Mouse (Mus musculus) lung, postnatal 0 days (tissue): ENCODE data around the gene Rep15. TPM values are rescaled to one million over a fixed set of nuclear protein-coding genes. Genes with fewer than 3 reads are reported as not detected.

ENCODE experiments used
- ATAC-seq: fragments of 200-750 bp; cut with Nextera tagmentation; 2 replicates; pipeline ENCODE4 v1.8.0; 2017; ENCODE audit warnings: moderate library complexity
- DNase-seq: peaks from one replicate; pipeline ENCODE4 v3.0.0-alpha.2; 2016; ENCODE audit warnings: low spot score
- H3K27ac ChIP-seq: fragments of 300-500 bp; sonication (generic); 2 replicates; pipeline ENCODE4 v1.5.1; 2014; ENCODE audit warnings: antibody characterized with exemption, mild to moderate bottlenecking, low read length, mixed read lengths
- H3K27me3 ChIP-seq: fragments of 300-500 bp; sonication (generic); replicated peaks from 2 replicates; pipeline ENCODE4 v1.6.1; 2014; ENCODE audit warnings: low read length, mixed read lengths; ENCODE audit not compliant: insufficient read depth
- H3K36me3 ChIP-seq: fragments of 300-500 bp; sonication (generic); 2 replicates; pipeline ENCODE4 v1.6.1; 2014; ENCODE audit warnings: low read length, mixed read lengths; ENCODE audit not compliant: insufficient read depth
- H3K4me1 ChIP-seq: fragments of 300-500 bp; sonication (generic); 2 replicates; pipeline ENCODE4 v1.6.1; 2014; ENCODE audit warnings: antibody characterized with exemption, low read depth, low read length, mixed read lengths; ENCODE audit not compliant: insufficient read depth
- H3K4me2 ChIP-seq: fragments of 300-500 bp; sonication (generic); replicated peaks from 2 replicates; pipeline ENCODE4 v1.6.1; 2014; ENCODE audit warnings: low read depth, mild to moderate bottlenecking, low read length, moderate library complexity, mixed read lengths
- H3K4me3 ChIP-seq: fragments of 300-500 bp; sonication (generic); 2 replicates; pipeline ENCODE4 v1.5.1; 2014; ENCODE audit warnings: low read depth, low read length
- H3K9ac ChIP-seq: fragments of 300-500 bp; sonication (generic); replicated peaks from 2 replicates; pipeline ENCODE4 v1.6.1; 2014; ENCODE audit warnings: low read depth, mild to moderate bottlenecking
- H3K9me3 ChIP-seq: fragments of 300-500 bp; sonication (generic); 2 replicates; pipeline ENCODE4 v1.6.1; 2016; ENCODE audit warnings: low read length, mixed read lengths
- CTCF ChIP-seq: IDR thresholded peaks from 2 replicates; pipeline ENCODE4 v1.5.1; 2016; ENCODE audit warnings: antibody characterized with exemption, mild to moderate bottlenecking
- EP300 ChIP-seq: IDR thresholded peaks from 2 replicates; pipeline ENCODE4 v1.6.1; 2016; ENCODE audit warnings: antibody characterized with exemption, mild to moderate bottlenecking, control low read depth
- WGBS: fragments of 180-500 bp; shearing (Covaris S2); extraction: QIAGEN DNeasy Blood & Tissue Kit; methylation state at CpG from one replicate; pipeline ENCODE4 v1.1.7; 2014; 5-methylcytosine and 5-hydroxymethylcytosine counted together
- polyA plus RNA-seq: library from polyadenylated mRNA; unstranded; fragments of >200 nt; fragmentation: Nextera tagmentation; extraction: Ambion mirVana; gene quantifications from 2 replicates; pipeline ENCODE4 v1.2.1, GENCODE M21; 2015

Gene Rep15
- polyA plus RNA-seq, 1 experiment from 2014 or later, result 0.61 TPM

DNA sequence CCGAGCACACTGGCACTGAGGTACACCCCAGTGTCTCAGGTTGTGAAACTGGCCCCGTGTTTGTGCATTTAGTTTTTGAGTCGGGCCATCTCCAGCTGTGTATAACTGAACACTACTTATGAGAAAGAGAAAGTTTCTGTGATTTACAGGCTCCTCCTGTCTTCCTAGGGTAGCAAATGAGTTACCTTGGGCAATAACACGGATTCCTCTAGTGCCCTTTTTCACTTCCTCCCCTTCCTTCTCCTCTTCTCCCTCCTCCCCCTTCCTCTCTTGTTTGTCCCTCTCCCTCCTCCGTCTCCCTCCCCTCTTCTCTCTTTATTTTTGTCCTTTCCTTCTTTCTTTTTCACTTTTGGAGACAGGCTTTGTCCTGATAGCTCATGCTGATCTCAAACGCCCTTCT is 20.8 kb upstream of the Rep15 start:
- Histone ChIP-seq H3K27ac (peak overlapping the region; percentile 38; the same call in 1 of the 2 replicates), H3K27me3 (no peaks in the 10 kb centered on the region), H3K4me3 (no peak overlapping the region), H3K4me1 (peaks cover 4% of the 10 kb centered on the region; the same call in 1 of the 2 replicates), H3K4me2 (peak overlapping the region; percentile 17; the same call in 1 of the 2 replicates), H3K9ac (no peak overlapping the region), H3K9me3 (no peaks in the 10 kb centered on the region), H3K36me3 (peaks cover 22% of the 10 kb centered on the region)
- 66% methylated on average over 6 of the region's 6 CpGs for WGBS
- ATAC-seq, result peak; percentile 14; the same call in 1 of the 2 replicates
- TF ChIP-seq CTCF (no peak), EP300 (no peak)
- DNase-seq, result peak; percentile 29

DNA sequence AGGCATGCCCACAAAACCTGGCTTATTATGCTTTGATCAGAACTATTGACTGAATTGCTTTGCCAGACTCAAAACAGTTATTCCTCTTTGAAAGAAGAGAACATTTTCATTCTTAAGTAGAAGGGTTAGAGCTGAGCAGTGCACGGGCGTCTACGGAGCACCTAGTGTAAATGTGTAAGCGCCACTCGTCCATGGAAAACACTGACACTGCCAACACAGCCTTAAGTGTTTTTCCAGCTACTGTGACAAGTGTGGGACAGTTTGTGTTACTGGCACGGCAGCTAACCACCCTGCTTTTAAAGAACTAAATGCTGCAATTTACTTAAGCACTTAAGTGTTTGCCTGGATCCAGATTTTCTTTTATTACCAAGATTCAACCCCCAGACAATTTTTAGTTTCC is 20.4 kb upstream of the Rep15 start:
- H3K27ac ChIP-seq, result peak overlapping the region; percentile 38; the same call in 1 of the 2 replicates
- H3K4me2 ChIP-seq, result peak overlapping the region; percentile 17; the same call in 1 of the 2 replicates
- H3K4me3 ChIP-seq, result no peak overlapping the region
- ATAC-seq (peak; percentile 61; the same call in 1 of the 2 replicates), DNase-seq (peak; percentile 45)
- TF ChIP-seq CTCF (no peak), EP300 (no peak)
- peaks cover 24% of the 10 kb centered on the region for H3K36me3 ChIP-seq
- peaks cover 4% of the 10 kb centered on the region; the same call in 1 of the 2 replicates for H3K4me1 ChIP-seq
- no peak overlapping the region for H3K9ac ChIP-seq
- 67% methylated on average over 6 of the region's 6 CpGs for WGBS
- H3K9me3 ChIP-seq, result no peaks in the 10 kb centered on the region
- H3K27me3 ChIP-seq, result no peaks in the 10 kb centered on the region

DNA sequence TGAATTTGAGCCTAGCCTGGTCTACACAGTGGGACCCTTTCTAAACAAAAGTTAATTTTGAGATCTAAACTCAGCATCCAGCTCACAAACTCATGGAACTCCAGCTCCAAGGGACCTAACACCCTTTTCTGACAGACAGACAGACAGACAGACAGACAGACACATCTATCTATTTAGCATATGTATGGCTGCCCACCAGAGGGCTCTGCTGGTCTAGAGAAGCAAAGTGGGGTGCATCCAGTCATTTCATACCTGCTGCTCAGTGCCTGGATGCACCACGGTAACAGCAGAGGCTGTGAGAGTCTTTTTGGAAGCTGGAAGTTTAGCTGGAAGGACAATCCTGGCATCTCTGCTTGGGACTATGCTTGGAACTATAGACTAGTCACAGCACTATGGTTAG is 18.8 kb upstream of the Rep15 start:
- WGBS, result 80% methylated on average over 1 of the region's 1 CpGs

DNA sequence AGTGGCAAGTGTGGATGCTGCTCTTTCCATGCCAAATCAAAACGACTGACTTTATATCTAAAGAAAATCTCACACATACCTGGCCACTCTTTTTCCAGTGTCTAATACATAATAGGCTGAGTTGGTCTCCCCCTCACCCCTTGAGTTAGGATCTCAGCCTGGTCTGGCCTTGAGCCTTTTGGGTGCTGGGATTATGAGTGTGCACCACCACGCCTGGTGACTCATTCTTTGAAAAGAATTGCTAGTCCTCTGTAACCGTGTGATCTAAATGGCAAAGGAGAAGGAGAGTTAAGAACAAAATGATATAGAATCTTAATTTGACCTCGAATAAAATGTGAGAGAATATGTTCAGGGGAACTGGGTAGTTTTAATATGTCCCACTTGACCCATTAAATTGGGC is 14.5 kb upstream of the Rep15 start:
- Histone ChIP-seq H3K4me3 (no peak overlapping the region), H3K27me3 (no peaks in the 10 kb centered on the region), H3K27ac (no peak overlapping the region), H3K9ac (no peak overlapping the region), H3K9me3 (no peaks in the 10 kb centered on the region), H3K4me1 (no peaks in the 10 kb centered on the region), H3K4me2 (no peak overlapping the region), H3K36me3 (peaks cover 27% of the 10 kb centered on the region)
- no peak for DNase-seq
- TF ChIP-seq EP300 (no peak), CTCF (no peak)
- WGBS, result 86% methylated on average over 4 of the region's 4 CpGs
- no peak for ATAC-seq

More for the DNA sequence above, 18.8 kb upstream of the Rep15 start:
- Histone ChIP-seq H3K27me3 (no peaks in the 10 kb centered on the region), H3K9ac (no peak overlapping the region), H3K27ac (no peak overlapping the region), H3K4me2 (no peak overlapping the region), H3K4me3 (no peak overlapping the region), H3K4me1 (peaks cover 4% of the 10 kb centered on the region; the same call in 1 of the 2 replicates), H3K36me3 (peaks cover 21% of the 10 kb centered on the region), H3K9me3 (no peaks in the 10 kb centered on the region)
- TF ChIP-seq EP300, result no peak
- TF ChIP-seq CTCF, result peak; percentile 26
- DNase-seq (no peak), ATAC-seq (no peak)

DNA sequence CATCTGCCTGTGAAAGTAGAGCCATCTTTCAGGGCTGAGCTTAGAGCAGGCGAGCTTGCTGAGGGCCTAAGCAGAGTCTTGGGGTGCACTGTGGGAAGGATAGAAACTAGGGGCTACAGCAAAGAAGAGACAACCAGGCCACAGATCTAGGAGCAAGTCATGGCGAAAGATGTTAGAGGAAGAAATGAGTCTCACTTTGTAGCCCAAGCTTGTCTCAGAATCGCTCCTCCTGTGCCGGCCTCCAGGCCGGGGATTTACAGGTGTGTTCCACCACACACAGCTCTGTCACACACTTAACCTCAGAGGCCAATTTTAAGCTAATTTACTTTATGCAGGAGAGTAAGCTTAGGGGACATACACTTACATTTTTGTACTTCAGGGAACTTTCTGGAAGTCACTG is 14.0 kb upstream of the Rep15 start:
- Histone ChIP-seq H3K27me3 (no peaks in the 10 kb centered on the region), H3K4me2 (no peak overlapping the region), H3K4me3 (no peak overlapping the region), H3K9me3 (no peaks in the 10 kb centered on the region), H3K9ac (no peak overlapping the region), H3K4me1 (no peaks in the 10 kb centered on the region), H3K36me3 (peaks cover 30% of the 10 kb centered on the region), H3K27ac (no peak overlapping the region)
- no peak for DNase-seq
- 87% methylated on average over 5 of the region's 5 CpGs for WGBS
- no peak for TF ChIP-seq EP300
- TF ChIP-seq CTCF, result no peak
- ATAC-seq, result no peak

DNA sequence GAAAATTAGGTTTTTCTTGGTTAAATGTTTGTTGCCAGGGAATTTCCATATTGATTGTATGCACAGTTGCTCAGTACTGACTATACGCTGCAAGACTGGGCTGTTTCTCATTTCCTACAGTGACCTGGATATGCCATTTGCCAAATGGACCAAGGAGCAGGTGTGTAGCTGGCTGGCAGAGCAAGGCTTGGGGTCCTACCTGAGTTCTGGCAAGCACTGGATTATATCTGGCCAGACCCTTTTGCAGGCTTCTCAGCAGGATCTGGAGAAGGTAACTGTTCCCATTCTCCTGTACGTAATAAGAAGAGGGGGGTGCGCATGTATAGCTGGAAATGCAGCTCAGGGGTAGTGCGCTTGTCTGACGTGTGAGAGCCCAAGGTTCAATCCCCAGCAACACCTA is 11.2 kb upstream of the Rep15 start:
- TF ChIP-seq EP300, result no peak
- TF ChIP-seq CTCF, result no peak
- Histone ChIP-seq H3K27me3 (no peaks in the 10 kb centered on the region), H3K9me3 (no peaks in the 10 kb centered on the region), H3K36me3 (peaks cover 30% of the 10 kb centered on the region), H3K27ac (no peak overlapping the region), H3K4me3 (no peak overlapping the region), H3K4me2 (no peak overlapping the region), H3K9ac (no peak overlapping the region), H3K4me1 (no peaks in the 10 kb centered on the region)
- DNase-seq, result no peak
- no peak for ATAC-seq
- 98% methylated on average over 5 of the region's 5 CpGs for WGBS
